In genomic region chr10:78160369-78161095, GRCm38 (mm10) we compare ENCODE assay signal across 8 mouse cellular contexts. TPM values are rescaled to one million over a fixed set of nuclear protein-coding genes. Genes with fewer than 3 reads are reported as not detected.
DNase-seq lines count a peak whose midpoint lies in the region; ATAC-seq and TF ChIP-seq lines count a peak whose summit lies in the region.

No protein-coding gene starts in this region.

- peak; percentile 34 to 36 for DNase-seq in adrenal gland, postnatal 36 days
- DNase-seq in adrenal gland, postnatal 10 days, result no peak
- DNase-seq in lung, postnatal 36 days, result peak; percentile 56
- no peak for DNase-seq in lung, postnatal 10 days
- DNase-seq in thymus, adult 2 months, result peak; percentile 73
- DNase-seq in left cerebral cortex, adult 2 months (ENCODE audit: extremely low spot score in 1 of 2, low spot score in 2 of 2), result no peak
- DNase-seq in layer of hippocampus, postnatal 14 days (ENCODE audit: low spot score in 2 of 2), result no peak

- peaks cover 30% of the 10 kb centered on the region for H3K36me3 ChIP-seq in liver, embryonic 15.5 days (replicated peaks)
- H3K36me3 ChIP-seq in thymus, adult 2 months (ENCODE audit: control insufficient read depth, insufficient read depth, low read length), result no peaks in the 10 kb centered on the region

- H3K27me3 ChIP-seq in liver, embryonic 15.5 days, result no peaks in the 10 kb centered on the region
- no peaks in the 10 kb centered on the region for H3K27me3 ChIP-seq in thymus, adult 2 months (ENCODE audit: control insufficient read depth, insufficient read depth, low read length)

- 0 out of 2 replicates have a peak, but pooled peaks have one; percentile 2 for ATAC-seq in liver, embryonic 15.5 days (ENCODE audit: insufficient read depth)

- no peak for TF ChIP-seq CTCF in thymus, adult 2 months (IDR thresholded peaks at IDR 0.05; ENCODE audit: borderline replicate concordance, control insufficient read depth, extremely low read depth, insufficient read depth, low read length, poor library complexity)
- no peak for TF ChIP-seq CTCF in left cerebral cortex, adult 2 months (IDR thresholded peaks at IDR 0.05)

- TF ChIP-seq POLR2A in thymus, adult 2 months (IDR thresholded peaks at IDR 0.05; ENCODE audit: control insufficient read depth, extremely low read depth, insufficient read depth, low read length, poor library complexity), result no peak

- intact Hi-C loops in left cerebral cortex, adult 2 months (cut with DNase I), result loop anchor here (1.0 kb wide), 2 partner anchors 129 to 176 kb away; no protein-coding TSS in a partner anchor

- H3K9ac ChIP-seq in liver, embryonic 15.5 days, result no peak overlapping the region

- no peaks in the 10 kb centered on the region for H3K9me3 ChIP-seq in liver, embryonic 15.5 days (replicated peaks)

- peaks cover 25% of the 10 kb centered on the region for H3K4me1 ChIP-seq in liver, embryonic 15.5 days (replicated peaks)
- peaks cover 26% of the 10 kb centered on the region for H3K4me1 ChIP-seq in thymus, adult 2 months (replicated peaks; ENCODE audit: control insufficient read depth, insufficient read depth, low read length)

- H3K4me3 ChIP-seq in liver, embryonic 15.5 days (replicated peaks), result no peak overlapping the region
- H3K4me3 ChIP-seq in thymus, adult 2 months (ENCODE audit: control insufficient read depth, insufficient read depth, low read length), result no peak overlapping the region
- no peak overlapping the region for H3K4me3 ChIP-seq in left cerebral cortex, adult 2 months

- H3K4me2 ChIP-seq in liver, embryonic 15.5 days, result no peak overlapping the region

- WGBS in liver, embryonic 15.5 days (ENCODE audit: insufficient replicate concordance), result 42% methylated on average over 16 of the region's 16 CpGs
- 31% methylated on average over 16 of the region's 16 CpGs for whole genome bisulfite sequencing in thymus, adult 2 months

- H3K27ac ChIP-seq in liver, embryonic 15.5 days (replicated peaks), result no peak overlapping the region
- peak overlapping the region; percentile 64 for H3K27ac ChIP-seq in thymus, adult 2 months (ENCODE audit: control insufficient read depth, insufficient read depth, low read length)
- no peak overlapping the region for H3K27ac ChIP-seq in left cerebral cortex, adult 2 months

RNA-seq across cellular contexts. Expression of gene D10Jhu81e, which starts 9.1 kb away (rescaled TPM):
- 100 to 1,000 TPM; 221 to 288 TPM for total RNA-seq in adrenal gland, postnatal 36 days (2021)
- total RNA-seq in adrenal gland, postnatal 10 days (2021), result 100 to 1,000 TPM; 253 to 281 TPM
- 18.4 and 19.3 TPM in 2 replicates for polyA plus RNA-seq in liver, embryonic 15.5 days (2015; fragmentation: Nextera tagmentation; extraction: Ambion mirVana)
- polyA plus RNA-seq in thymus, adult 2 months (2012; rRNA removed), result 148 and 156 TPM in 2 replicates
- 100 to 1,000 TPM; 104 TPM for total RNA-seq in left cerebral cortex, adult 2 months (2021)
- total RNA-seq in layer of hippocampus, postnatal 14 days (2021), result 100 to 1,000 TPM; 116 to 119 TPM

RNA-seq across cellular contexts. Expression of gene Pwp2, which starts 24.4 kb away (rescaled TPM):
- total RNA-seq in adrenal gland, postnatal 36 days (2021), result 10 to 100 TPM; 17.9 to 22.8 TPM
- 10 to 100 TPM; 13.2 to 14.9 TPM for total RNA-seq in adrenal gland, postnatal 10 days (2021)
- polyA plus RNA-seq in liver, embryonic 15.5 days (2015; fragmentation: Nextera tagmentation; extraction: Ambion mirVana), result 10.5 and 11.4 TPM in 2 replicates
- 16.4 and 17.1 TPM in 2 replicates for polyA plus RNA-seq in thymus, adult 2 months (2012; rRNA removed)
- total RNA-seq in left cerebral cortex, adult 2 months (2021), result 10 to 100 TPM; 19.6 to 19.7 TPM
- total RNA-seq in layer of hippocampus, postnatal 14 days (2021), result 10 to 100 TPM; 17.5 to 17.9 TPM

Comparison
In these comparisons a context has a peak if more than half of its experiments do, and no peak if none do; other contexts are left out.
1. DNase-seq: peak in adrenal gland, postnatal 36 days (2 of 2), lung, postnatal 36 days (single experiment) and thymus, adult 2 months (single experiment); none in adrenal gland, postnatal 10 days (single experiment), lung, postnatal 10 days (single experiment), left cerebral cortex, adult 2 months (0 of 2) and layer of hippocampus, postnatal 14 days (0 of 2).